Mouse (Mus musculus): ENCODE data around the gene Tmem246.

- TF ChIP-seq CTCF (IDR thresholded peaks at IDR 0.05; ENCODE audit: low read depth) (no peak), EP300 (IDR thresholded peaks at IDR 0.05; ENCODE audit: low read depth) (no peak)
Observed at GRCm38 (mm10) chr4:49553380-49553779, 44.3 kb downstream of the Tmem246 start.
